Mouse (Mus musculus): Measurements from ENCODE around the gene Agbl3. TPM values are rescaled to one million over a fixed set of nuclear protein-coding genes. Genes with fewer than 3 reads are reported as not detected.

The Agbl3 gene
- polyA plus RNA-seq, 2 experiments, result 3.0 to 4.0 TPM

DNA sequence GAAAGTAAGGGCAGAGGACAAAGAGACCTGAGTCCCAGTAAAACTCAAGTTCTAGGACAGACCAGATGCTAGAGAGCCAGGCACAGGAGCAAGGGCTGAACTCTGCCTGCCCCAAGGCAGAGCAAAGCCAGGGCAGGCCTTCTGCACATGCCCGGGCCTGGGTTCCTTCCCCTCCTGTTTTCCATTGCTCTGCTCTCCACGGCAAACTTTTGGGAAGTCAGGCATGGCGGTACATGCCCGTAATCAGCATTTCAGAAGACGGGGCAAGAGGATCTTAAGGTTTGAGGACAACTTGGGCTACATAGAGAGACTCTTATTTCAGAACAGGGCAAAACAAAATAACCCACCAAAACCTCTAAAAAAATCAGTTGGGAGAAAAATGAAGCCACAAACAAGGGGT, 89.9 kb downstream of the Agbl3 start:
- Histone ChIP-seq H3K27ac (peak overlapping the region; percentile 80), H3K9ac (replicated peaks) (peak overlapping the region; percentile 14), H3K4me1 (replicated peaks; ENCODE audit: control insufficient read depth in 2 of 2, insufficient read depth in 2 of 2, low read length in 1 of 2) (peaks cover 48 to 59% of the 10 kb centered on the region in 2 experiments), H3K4me2 (ENCODE audit: low read depth) (peak overlapping the region; percentile 58), H3K36me3 (replicated peaks; ENCODE audit: control insufficient read depth, insufficient read depth, low read depth) (no peaks in the 10 kb centered on the region; the same call in 1 of the 2 replicates), H3K9me3 (ENCODE audit: control insufficient read depth, low read length) (no peaks in the 10 kb centered on the region), H3K27me3 (ENCODE audit: control insufficient read depth, insufficient read depth, low read length) (no peaks in the 10 kb centered on the region), H3K4me3 (ENCODE audit: insufficient read depth in 1 of 2, low read depth in 2 of 2, low read length in 2 of 2) (no peak overlapping the region)
- DNase-seq (ENCODE audit: low read depth in 3 of 3, low spot score in 3 of 3), result no peak
- no peak for ATAC-seq (ENCODE audit: insufficient read depth)
- TF ChIP-seq EP300 (IDR thresholded peaks at IDR 0.05; ENCODE audit: low read depth) (no peak), CTCF (IDR thresholded peaks at IDR 0.05; ENCODE audit: low read depth) (no peak)
- 50% methylated on average over 5 of the region's 5 CpGs for WGBS (ENCODE audit: insufficient replicate concordance)

DNA sequence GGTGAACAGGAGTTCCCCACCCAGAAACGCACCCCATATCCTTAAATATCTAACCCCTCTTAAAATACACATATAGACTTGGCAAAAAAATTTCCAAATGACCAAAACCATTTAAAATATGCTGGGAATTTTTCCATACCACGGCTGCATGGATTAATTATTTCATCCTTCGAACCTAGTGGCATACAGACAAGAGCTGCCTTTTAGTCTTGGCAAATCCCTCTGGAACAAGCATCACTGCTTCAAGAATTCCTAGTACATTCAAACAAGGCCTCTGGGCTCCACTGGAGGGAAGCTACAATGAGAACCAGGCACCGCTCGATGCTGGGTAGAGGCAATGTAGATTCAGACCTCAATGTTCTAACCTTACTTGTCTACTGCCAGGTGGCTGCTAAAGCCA, 90.5 kb downstream of the Agbl3 start:
- Histone ChIP-seq H3K4me3 (ENCODE audit: insufficient read depth in 1 of 2, low read depth in 2 of 2, low read length in 2 of 2) (no peak overlapping the region), H3K9me3 (ENCODE audit: control insufficient read depth, low read length) (no peaks in the 10 kb centered on the region), H3K9ac (replicated peaks) (no peak overlapping the region), H3K36me3 (replicated peaks; ENCODE audit: control insufficient read depth, insufficient read depth, low read depth) (no peaks in the 10 kb centered on the region; the same call in 1 of the 2 replicates), H3K27me3 (ENCODE audit: control insufficient read depth, insufficient read depth, low read length) (no peaks in the 10 kb centered on the region), H3K4me2 (ENCODE audit: low read depth) (no peak overlapping the region), H3K4me1 (replicated peaks; ENCODE audit: control insufficient read depth in 2 of 2, insufficient read depth in 2 of 2, low read length in 1 of 2) (peaks cover 48 to 59% of the 10 kb centered on the region in 2 experiments), H3K27ac (no peak overlapping the region; the same call in 1 of the 2 replicates)
- TF ChIP-seq EP300 (IDR thresholded peaks at IDR 0.05; ENCODE audit: low read depth) (no peak), CTCF (IDR thresholded peaks at IDR 0.05; ENCODE audit: low read depth) (no peak)
- WGBS (ENCODE audit: insufficient replicate concordance), result 66% methylated on average over 5 of the region's 5 CpGs
- no peak for ATAC-seq (ENCODE audit: insufficient read depth)
- no peak for DNase-seq (ENCODE audit: low read depth in 3 of 3, low spot score in 3 of 3)

DNA sequence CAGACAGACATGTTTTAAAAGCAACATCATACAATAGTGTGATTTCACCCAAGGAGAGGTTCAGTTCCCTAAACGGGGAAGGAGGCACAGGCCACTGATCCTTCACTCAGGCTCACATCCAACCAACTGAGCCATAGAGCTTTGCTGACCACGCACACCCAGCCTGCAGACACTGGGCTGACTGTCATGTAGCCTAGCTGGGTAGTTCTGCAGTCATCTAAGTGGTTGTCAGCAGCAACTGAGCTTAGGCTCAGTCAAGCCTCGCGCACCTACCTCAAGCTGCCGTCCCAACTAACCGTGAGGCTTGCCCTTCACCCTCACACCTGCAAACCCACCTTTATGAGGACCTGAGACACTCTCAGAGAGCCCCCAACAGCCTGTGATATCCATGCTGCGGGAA, 91.7 kb downstream of the Agbl3 start:
- WGBS (ENCODE audit: insufficient replicate concordance), result 78% methylated on average over 7 of the region's 7 CpGs
- no peak for DNase-seq (ENCODE audit: low read depth in 3 of 3, low spot score in 3 of 3)
- H3K36me3 ChIP-seq (replicated peaks; ENCODE audit: control insufficient read depth, insufficient read depth, low read depth), result no peaks in the 10 kb centered on the region; the same call in 1 of the 2 replicates
- no peak overlapping the region for H3K4me2 ChIP-seq (ENCODE audit: low read depth)
- H3K27ac ChIP-seq, result peak overlapping the region; percentile 34; the same call in 1 of the 2 replicates
- TF ChIP-seq CTCF (IDR thresholded peaks at IDR 0.05; ENCODE audit: low read depth) (no peak), EP300 (IDR thresholded peaks at IDR 0.05; ENCODE audit: low read depth) (no peak)
- no peaks in the 10 kb centered on the region for H3K9me3 ChIP-seq (ENCODE audit: control insufficient read depth, low read length)
- H3K27me3 ChIP-seq (ENCODE audit: control insufficient read depth, insufficient read depth, low read length), result no peaks in the 10 kb centered on the region
- H3K4me1 ChIP-seq (replicated peaks; ENCODE audit: control insufficient read depth in 2 of 2, insufficient read depth in 2 of 2, low read length in 1 of 2), result peaks cover 55 to 64% of the 10 kb centered on the region in 2 experiments
- H3K4me3 ChIP-seq (ENCODE audit: insufficient read depth in 1 of 2, low read depth in 2 of 2, low read length in 2 of 2), result no peak overlapping the region
- no peak overlapping the region for H3K9ac ChIP-seq (replicated peaks)
- no peak for ATAC-seq (ENCODE audit: insufficient read depth)

DNA sequence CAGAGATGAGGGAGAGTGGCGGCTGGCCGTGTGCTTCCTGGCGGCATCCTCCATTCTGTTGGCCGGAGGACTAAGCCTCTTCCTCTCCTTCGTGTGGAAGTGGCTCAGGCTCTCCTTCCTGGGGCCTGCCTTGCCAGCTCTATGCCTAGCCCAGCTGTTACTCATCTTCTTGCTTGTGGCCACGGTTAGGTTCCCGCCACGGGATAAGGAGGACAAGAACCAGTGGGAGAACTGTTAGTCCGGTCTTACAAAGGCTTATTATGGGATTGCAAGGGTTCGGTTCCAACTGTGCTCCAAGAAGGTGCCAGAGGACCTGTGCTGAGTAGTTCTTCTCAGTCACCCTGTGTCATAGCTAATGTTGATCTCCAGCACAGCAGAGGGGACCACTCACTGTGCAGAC, 92.6 kb downstream of the Agbl3 start:
- Histone ChIP-seq H3K9me3 (ENCODE audit: control insufficient read depth, low read length) (no peaks in the 10 kb centered on the region), H3K4me3 (ENCODE audit: insufficient read depth in 1 of 2, low read depth in 2 of 2, low read length in 2 of 2) (no peak overlapping the region), H3K36me3 (replicated peaks; ENCODE audit: control insufficient read depth, insufficient read depth, low read depth) (no peaks in the 10 kb centered on the region; the same call in 1 of the 2 replicates), H3K4me1 (replicated peaks; ENCODE audit: control insufficient read depth in 2 of 2, insufficient read depth in 2 of 2, low read length in 1 of 2) (peaks cover 60 to 61% of the 10 kb centered on the region in 2 experiments), H3K4me2 (ENCODE audit: low read depth) (no peak overlapping the region), H3K27ac (no peak overlapping the region), H3K27me3 (ENCODE audit: control insufficient read depth, insufficient read depth, low read length) (no peaks in the 10 kb centered on the region), H3K9ac (replicated peaks) (no peak overlapping the region)
- DNase-seq (ENCODE audit: low read depth in 3 of 3, low spot score in 3 of 3), result no peak
- TF ChIP-seq CTCF (IDR thresholded peaks at IDR 0.05; ENCODE audit: low read depth) (no peak), EP300 (IDR thresholded peaks at IDR 0.05; ENCODE audit: low read depth) (no peak)
- no peak for ATAC-seq (ENCODE audit: insufficient read depth)
- WGBS (ENCODE audit: insufficient replicate concordance), result 86% methylated on average over 10 of the region's 10 CpGs

DNA sequence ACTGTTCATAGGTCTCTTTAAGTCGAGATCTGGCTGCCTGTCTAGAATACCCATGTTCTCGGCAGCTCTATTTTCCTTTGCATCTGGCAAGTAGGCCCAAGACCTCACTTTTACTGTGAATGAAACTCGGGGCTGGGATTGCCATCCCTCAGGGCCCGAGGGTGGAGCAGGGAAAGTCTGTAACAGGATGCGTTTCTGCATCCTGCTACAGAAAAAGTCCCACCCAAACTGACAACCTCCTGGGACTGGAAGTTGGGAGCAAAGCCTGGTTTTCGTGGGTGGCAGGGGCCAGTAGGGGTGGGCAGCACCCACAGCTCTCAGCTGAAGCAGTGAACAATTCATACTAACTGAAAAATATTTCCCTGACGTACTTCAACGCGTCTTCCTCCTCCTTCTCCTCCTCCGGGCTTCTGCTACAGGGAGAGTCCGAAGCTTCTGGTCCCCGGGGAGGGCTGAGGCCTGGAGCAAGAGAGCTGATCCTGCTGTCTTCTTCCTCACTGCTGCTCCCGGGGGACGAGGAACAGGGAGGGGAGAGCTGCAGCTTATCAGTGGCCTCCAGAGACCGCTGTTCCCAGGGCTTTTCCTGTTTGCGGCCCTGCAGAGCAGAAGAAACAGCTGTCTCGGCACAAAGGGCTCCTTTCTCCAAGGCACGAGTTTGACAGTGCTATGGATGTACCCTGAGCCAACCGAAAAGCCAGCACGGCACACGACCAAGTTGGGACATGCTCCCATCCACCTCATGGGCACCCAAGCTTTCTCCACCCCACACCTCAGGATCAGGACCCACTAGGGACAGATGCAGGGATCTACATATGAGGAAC, 94.1 kb downstream of the Agbl3 start:
- Histone ChIP-seq H3K27ac (peak overlapping the region; percentile 90), H3K4me1 (replicated peaks; ENCODE audit: control insufficient read depth in 2 of 2, insufficient read depth in 2 of 2, low read length in 1 of 2) (peaks cover 54 to 55% of the 10 kb centered on the region in 2 experiments), H3K4me2 (ENCODE audit: low read depth) (peak overlapping the region; percentile 84), H3K9me3 (ENCODE audit: control insufficient read depth, low read length) (no peaks in the 10 kb centered on the region), H3K4me3 (ENCODE audit: insufficient read depth in 1 of 2, low read depth in 2 of 2, low read length in 2 of 2) (peak overlapping the region; percentile 53 to 86), H3K36me3 (replicated peaks; ENCODE audit: control insufficient read depth, insufficient read depth, low read depth) (peaks cover under 1% of the 10 kb centered on the region; the same call in 1 of the 2 replicates), H3K9ac (replicated peaks) (peak overlapping the region; percentile 81), H3K27me3 (ENCODE audit: control insufficient read depth, insufficient read depth, low read length) (no peaks in the 10 kb centered on the region)
- DNase-seq (ENCODE audit: low read depth in 3 of 3, low spot score in 3 of 3) (peak; percentile 63 to 73 (median 67)), ATAC-seq (ENCODE audit: insufficient read depth) (peak; percentile 52)
- WGBS (ENCODE audit: insufficient replicate concordance), result 13% methylated on average over 21 of the region's 21 CpGs
- TF ChIP-seq CTCF (IDR thresholded peaks at IDR 0.05; ENCODE audit: low read depth) (peak; percentile 61), EP300 (IDR thresholded peaks at IDR 0.05; ENCODE audit: low read depth) (peak; percentile 74)

Data from liver, embryonic 14.5 days (tissue).